Mouse (Mus musculus) neutrophil, adult 5-6 weeks (primary cell): ENCODE data around the gene Mt2. TPM values are rescaled to one million over a fixed set of nuclear protein-coding genes. Genes with fewer than 3 reads are reported as not detected.

ENCODE experiments used
- ATAC-seq: fragments of 151-379, 151-347 bp; 2 replicates; pipeline ENCODE4 v1.8.0; 2017; ENCODE audit warnings: mild to moderate bottlenecking, moderate TSS enrichment; ENCODE audit not compliant: insufficient number of reproducible peaks, poor library complexity, low FRiP score, severe bottlenecking; ENCODE audit errors: extremely low read depth
- total RNA-seq: library from RNA; stranded (forward); fragments of 200-1000 nt; gene quantifications from 2 replicates; pipeline ENCODE4 v1.2.3, GENCODE M21; 2017

Gene Mt2
- total RNA-seq, 1 experiment from 2014 or later: not detected

DNA sequence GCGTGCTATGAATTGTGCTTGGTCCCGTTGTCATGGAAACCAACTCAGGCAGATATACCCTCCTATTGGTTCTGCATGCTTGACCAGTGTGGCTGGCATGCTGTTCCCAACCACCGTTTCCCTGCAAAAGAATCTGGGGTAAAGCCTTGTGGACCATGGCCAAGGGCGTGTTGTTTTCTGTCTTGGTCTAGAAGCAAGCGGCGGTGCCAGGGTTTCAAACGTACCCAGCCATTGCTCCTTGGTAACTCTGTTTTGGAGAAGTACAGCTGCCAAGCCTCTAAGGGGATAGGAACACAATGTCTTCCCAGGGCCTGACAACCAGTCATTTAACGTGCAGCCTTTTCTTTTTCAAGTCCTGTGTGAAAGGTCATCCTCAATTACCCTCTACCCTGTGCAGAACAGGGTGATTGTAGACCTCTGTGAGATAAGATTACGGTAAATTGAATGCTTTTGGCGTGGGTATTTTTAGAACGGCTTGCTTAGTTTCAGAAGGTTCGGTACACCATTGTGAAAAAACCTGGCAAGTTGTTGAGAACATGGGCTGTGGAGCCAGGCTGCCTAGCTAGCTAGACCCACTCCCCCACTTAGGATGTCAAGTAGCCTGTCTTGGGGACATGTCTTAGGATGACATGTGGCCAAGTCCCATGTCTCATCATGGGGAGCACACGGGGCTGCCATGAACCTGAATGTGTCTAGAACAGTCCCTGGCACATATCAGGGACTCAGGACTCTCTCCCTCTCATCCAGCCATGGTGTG, 17.0 kb downstream of the Mt2 start:
- ATAC-seq: no peak

DNA sequence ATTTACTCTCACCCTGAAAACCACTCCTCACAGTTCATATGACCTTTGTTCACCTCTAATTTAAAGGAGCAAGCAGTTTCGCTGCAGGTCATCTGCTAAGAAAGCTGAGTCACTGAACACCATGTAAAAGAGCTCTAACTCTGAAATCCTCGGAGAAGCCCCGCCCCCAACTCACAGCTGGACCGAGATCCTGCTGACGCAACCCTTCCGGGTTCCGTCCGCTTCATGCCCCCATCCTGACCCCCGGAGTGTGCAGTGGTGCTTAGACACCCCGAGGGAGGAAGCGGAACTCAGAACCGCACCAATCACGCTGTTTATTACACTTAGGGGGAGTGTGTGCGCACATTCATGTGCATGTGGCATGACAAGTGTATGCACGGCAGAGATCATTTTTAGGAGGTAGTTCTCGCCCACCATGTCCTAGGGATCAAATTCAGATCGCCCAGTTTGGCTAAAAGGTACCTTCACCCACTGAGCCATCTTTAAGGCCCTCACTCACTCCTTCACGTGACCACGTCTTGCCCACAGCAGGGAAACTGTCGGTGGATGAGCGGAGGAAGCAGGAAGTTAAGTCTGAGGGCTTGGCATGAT, 18.7 kb downstream of the Mt2 start:
- ATAC-seq: peak; percentile 91

DNA sequence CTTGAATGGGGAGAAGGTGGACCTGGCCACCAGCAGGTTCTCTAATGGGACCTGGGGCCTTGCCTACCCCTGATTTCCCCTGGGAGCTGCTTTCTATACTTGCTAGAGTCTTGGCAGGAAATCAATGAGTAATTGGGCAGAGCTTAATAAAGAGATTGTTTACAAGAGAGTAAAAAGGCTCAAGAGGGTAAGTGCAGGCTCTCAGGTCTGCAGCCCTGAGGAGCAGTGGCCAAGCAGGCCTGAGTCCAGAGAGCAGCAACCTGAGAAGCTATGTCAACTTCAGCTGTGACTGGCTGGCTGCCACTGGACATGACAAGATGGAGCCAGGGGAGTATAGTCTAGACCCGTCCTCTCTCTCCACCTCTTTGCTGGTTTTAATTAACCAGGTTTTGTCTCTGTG, 20.5 kb downstream of the Mt2 start:
- no peak for ATAC-seq

DNA sequence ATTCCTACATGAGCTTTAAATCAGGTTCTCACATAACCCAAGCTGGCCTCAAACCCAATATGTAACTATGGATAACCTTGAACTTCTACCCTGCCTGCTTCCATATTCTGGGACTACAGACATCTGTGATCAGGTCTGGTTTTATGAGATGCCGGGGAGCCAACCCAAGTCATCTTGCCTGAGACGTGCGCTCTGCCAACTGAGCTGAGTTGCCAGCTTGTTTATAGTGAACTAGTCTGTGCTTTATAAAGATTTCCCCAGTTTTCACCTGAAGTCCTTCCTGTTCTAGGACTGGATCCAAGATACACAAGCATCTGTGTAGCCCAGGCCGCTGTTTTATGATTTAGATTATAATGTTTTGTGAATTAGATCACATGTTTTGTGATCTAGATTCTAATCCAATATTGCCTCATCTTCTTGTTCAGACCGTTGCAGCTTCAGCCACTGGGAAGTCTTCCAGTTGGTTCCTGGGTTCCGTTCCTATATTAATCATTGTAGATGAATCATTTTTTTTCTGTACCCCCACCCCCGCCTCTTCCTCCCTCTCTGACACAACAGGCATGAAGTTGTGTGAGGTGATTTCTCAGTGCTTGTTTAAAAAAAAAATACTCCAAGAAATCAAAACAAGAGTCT, 22.2 kb downstream of the Mt2 start:
- ATAC-seq: no peak

DNA sequence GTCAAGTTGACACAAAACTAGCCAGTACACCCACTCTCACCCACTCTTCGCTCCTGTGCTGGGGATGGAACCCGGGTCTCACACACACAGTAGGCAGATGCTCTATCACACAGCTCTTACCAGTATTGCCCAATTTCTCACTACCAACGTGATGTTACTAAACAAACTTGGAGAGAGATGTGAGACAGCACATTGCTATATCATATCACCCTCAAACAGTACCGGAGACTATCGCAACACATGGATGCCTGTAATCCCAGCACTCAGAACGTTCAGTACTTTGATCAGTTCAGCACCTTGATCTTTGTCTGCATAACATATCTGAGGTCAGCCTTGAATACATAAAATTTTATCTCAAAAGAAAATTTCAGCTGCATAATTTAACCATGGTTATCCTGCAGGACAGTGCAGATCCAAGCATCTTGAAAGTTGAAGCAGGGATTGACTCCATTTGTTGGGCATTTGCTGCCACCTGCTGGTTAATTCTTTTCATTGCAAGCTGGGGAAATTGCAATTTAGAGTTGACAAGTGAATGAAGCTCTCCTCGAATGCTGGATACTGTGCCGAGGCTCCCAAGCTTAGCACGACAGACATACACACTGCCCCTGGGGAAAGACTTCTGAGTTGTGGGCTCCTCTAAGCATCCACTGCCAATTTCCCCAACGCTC, 26.9 kb downstream of the Mt2 start:
- ATAC-seq: peak; percentile 67; the same call in 1 of the 2 replicates

DNA sequence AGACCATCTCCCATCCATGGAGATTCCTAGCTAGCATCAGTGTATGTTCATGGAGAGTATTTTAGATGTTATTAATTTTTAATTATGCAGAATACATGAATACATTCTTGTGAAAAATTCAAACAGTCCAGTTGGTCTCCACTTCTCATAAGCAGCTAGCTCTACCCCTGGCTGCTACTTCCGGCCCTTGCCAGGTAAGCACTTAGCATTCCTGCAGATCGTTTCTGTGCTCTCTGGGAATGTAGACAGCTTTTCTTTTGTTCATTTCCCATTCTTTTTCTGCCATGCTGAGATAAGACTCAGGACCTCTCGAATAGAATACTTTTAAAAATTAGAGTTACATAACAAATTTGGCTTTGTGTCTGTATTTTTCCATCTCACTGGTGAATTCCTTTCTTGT, 31.6 kb downstream of the Mt2 start:
- ATAC-seq: no peak

DNA sequence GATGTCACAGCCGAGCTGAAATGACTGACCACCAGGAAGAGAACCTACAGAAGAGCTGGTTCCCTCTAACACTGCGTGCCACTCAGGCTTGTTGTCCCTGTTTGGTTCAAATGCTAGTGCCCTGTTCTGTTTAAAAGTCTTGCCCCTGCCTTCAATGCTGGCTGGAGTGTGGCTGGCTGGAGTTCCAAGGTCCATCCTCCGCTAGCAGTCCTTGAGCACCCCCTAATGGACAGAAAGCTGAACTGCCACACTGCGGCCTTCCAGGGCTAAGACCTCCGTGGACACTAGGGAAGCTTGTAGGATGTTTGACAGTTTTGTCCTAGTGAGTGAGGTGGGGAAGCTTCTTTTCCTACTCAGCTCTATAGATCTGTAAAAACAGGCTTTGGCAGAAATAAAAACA, 33.3 kb downstream of the Mt2 start:
- peak; percentile 84 for ATAC-seq

DNA sequence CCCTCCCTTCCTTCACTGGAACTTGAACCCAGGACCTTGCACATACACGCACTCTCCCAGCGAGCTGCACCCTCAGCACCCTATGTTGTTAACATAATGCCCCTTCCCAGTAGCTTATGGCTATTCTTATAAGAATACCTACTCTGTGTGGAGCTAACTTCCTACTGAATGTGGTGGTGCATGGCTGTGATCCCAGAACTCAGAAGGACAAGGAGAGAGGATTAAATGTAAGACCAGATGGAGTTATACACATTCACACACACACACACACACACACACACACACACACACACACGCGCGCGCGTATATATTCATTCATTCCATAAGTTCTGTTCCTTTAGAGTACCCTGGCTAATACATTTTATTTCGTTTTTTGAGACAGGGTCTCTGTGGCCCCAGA, 33.8 kb downstream of the Mt2 start:
- no peak for ATAC-seq

DNA sequence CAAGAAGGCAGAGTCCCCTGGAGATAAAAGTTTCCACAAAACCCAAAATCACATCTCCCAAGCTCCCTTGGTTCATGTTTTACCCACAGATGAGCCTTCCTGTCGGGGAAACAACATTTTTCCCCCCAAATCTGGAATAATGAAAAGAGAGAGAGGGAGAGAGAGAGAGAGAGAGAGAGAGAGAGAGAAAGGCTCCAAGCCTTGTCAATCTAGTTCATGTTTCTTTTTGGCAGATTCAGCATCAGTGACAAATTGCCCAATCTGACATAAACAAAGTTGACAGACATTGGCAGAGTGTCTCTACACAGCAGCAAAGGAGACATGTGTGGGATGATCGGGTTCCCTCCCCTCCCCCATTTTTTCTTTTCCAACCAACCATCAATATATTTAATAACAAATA, 35.0 kb downstream of the Mt2 start:
- no peak for ATAC-seq

DNA sequence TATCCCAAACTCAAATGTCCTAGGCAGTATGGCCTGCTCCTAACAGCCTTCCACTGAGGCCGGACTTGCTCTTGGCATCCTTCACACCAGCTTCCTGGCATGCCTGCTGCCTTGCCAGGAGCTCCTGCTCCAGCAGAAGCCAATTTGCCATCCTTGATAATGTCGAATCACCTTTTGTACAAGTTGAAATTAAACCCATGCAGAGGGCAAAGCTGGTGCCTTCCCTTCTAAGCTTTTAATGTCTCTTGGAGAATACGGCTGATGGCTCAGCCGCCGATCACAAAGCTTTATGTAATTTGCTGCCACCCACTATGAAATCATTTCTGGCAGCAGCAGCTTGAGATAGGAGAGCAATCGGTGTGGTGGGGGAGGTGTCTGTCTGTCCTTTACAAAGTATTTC, 37.2 kb downstream of the Mt2 start:
- no peak for ATAC-seq

DNA sequence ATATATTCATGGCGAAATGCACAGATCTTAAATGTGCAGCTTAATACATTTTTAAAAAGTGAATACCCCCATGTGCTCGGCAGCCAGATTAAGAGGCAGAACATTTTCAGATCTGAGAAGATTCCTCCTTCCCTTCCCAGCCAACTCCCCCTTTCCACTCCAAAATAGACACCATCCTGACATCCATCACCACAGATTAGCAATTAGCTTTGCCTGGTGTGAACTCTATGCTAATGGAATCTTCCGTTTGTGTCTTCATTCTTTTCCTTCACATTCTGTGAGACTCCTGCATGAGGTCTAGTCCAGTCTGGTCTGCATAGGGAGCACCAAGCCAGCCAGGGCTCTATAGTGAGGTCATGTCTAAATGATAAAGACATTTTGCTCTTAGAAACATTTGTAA, 37.8 kb downstream of the Mt2 start:
- no peak for ATAC-seq

DNA sequence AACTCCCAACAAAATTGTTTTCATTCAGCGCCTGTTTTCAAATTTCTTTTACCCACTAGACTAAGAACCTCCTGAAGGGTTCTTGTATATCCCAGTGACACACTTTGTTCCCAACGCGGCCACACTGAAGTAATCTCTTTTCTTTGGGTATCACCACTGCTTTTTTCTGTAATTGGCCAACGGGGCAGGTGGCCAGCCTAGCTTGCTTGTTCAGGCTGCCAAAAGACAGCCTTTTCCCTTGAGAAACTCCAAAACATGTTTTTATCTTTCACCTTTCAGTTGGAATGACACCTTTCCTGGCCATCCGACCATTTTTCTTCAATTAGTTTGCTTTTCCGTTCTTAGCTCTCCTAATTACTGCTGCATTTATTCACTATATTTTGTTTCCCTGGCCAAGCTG, 41.4 kb downstream of the Mt2 start:
- ATAC-seq: no peak

DNA sequence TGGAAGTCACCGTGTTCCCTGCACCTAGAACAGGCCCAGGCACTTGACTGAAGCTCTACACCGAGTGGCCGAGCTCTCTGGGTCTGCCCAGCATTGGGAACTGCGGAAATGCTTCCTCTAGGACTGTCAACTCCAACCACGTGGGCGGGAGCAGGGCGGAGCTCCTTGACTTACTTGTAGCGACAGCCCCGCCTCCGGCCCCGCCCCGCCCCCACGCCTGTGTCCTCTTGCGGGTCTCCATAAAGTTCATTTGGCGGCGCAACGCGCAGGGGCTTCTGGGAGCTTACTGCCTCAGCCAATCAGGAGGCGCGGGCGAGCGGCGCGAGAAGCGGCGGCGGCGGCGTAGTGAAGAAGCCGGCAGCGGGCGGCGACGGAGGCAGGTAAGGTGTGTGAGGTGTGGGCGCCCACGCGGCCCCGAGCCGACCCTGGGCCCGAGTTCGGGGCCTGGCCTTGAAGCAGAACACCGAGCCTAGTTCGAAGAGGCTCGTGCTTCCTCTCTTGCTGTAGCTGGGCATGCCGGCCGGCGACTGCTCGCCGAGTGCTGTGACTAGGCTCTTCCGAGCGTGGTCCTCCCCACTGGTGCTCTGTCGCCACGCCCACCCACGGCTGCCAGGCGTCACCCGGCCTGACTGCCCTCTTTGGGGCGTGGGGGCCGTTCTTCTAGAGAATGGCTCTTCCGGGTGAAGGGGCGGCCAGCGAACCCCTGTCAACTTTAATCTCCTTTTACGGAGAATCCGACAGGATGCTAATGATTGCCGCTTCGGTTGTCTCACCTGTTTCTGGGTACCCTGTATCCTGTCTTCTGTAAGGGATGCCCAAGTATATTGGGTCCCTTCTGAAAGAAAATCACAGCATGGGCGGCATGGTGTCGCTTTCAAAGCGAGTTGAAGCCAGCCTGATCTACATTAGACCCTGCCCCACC, 42.0 kb downstream of the Mt2 start, which contains the start of gene Nup93:
Nup93 (plus strand) TSS at position 313 of the 922 bp plus-strand sequence.
- peak; percentile 83 for ATAC-seq

Other genes starting within 250 kb of the Mt2 start
- 108 and 112 TPM in 2 replicates for gene Amfr, start 159.8 kb upstream of the Mt2 start, total RNA-seq
- gene Nudt21, start 135.6 kb upstream of the Mt2 start, total RNA-seq: 41.6 and 59.9 TPM in 2 replicates
- gene Ogfod1, start 135.5 kb upstream of the Mt2 start, total RNA-seq: 10.5 and 10.7 TPM in 2 replicates
- 16.3 and 19.9 TPM in 2 replicates for gene Bbs2, start 73.7 kb upstream of the Mt2 start, total RNA-seq
- gene Mt4, start 35.5 kb upstream of the Mt2 start, total RNA-seq: not detected in 2 replicates
- gene Mt3, start 20.1 kb upstream of the Mt2 start, total RNA-seq: not detected in 2 replicates
- 5.2 TPM in 1 of 2 replicates, not detected in the other for gene Mt1, start 6.4 kb downstream of the Mt2 start, total RNA-seq
- 13.6 and 14.1 TPM in 2 replicates for gene Nup93, start 41.9 kb downstream of the Mt2 start, total RNA-seq
- 0.86 and 3.1 TPM in 2 replicates for gene Slc12a3, start 156.5 kb downstream of the Mt2 start, total RNA-seq
- gene Herpud1, start 213.8 kb downstream of the Mt2 start, total RNA-seq: 142 and 154 TPM in 2 replicates